Mouse (Mus musculus) heart, adult 11 months (tissue): ENCODE results near the gene Kat6b.
A peak's percentile ranks its signal among the peaks of the same experiment; 100 is the strongest.

Experiments
- DNase-seq: peaks from one replicate; pipeline ENCODE4 v3.0.0; 2022

Gene Kat6b

GRCm38 (mm10) chr14:21670422-21671006, 189.3 kb downstream of the Kat6b start:
- DNase-seq = peak; percentile 91

GRCm38 (mm10) chr14:21673100-21673499, 191.9 kb downstream of the Kat6b start:
- DNase-seq = no peak

DNA sequence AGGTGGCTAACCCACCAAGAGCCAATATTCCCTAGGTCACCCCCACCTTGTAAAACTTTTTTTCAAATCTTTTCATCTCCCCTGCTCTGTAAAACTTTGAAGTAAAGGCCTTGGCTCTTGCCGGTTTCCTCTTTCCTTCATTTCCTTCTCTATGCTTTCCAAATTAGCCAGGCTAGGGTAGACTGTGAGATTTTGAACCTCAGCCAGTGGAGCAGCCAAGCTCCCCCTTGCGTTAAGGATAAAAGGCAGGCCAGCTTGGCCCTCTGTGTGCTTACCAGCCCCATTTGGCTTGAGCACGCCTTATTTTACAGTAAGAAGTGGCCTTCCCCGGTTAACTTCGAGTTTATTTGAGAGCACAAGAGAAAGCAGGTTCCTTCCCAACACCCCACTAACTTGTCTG, 193.2 kb downstream of the Kat6b start:
- DNase-seq = no peak

GRCm38 (mm10) chr14:21676223-21676622, 195.0 kb downstream of the Kat6b start:
- no peak for DNase-seq

DNA sequence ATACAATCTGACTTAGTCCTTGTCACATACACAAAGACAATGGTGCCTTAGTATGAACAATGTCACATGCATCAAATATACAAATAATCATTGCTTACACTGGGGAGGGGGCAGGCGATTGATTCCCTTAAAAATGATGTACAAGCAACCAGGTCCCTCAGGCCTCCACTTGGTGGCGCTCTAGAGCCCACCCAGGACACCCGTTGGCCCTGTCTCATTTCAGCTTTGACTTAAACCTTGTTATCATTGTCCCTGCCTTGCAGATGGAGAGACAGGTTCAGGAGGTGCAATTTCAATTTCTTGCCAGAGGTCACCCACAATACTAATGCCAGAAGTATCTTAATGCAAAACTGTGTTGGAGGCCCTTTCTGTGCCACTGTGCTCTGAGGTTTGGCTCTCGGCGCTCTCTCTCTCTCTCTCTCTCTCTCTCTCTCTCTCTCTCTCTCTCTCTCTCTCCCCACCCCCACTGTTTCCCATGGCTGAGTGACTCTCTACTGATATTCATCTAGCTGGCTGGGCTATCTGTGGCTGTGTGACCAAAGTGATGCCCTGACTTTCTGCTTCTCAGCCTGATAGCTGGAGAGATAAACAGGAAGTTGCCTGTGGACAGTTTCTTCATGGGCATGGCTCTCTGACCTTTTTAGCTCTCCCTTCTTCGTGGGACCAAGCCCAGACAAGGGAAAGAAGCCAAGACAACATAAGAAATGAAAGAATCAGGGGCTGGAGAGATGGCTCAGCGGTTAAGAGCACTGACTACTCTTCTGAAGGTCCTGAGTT, 197.5 kb downstream of the Kat6b start:
- peak; percentile 93 for DNase-seq

DNA sequence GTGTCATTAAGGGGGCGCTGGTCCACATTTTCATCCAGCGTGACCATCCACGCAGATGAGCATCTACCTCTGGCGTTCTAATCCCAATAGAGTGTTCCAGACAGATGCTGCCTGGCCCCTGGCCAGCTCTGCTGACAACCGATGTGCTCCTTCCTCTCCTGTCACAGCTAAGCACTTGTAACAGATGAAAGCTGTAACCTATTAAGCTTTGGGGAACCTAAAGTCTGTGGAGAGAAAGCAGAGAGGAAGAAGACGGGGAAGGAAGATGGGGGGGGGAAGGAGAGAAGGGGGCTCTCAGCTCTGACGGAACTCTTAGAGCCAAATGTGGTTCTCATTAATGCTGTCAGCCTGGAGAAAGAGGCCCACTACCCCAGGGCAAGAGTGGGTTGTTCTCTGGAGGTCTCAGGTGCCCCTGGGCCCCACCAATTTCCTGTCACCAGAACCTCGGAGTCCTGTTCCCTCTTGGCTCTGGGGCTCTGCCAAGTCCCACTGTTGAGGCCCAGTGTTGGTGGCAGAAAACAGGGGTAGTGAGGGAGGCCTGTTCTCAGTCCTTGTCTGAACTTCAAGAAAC, 198.5 kb downstream of the Kat6b start:
- no peak for DNase-seq

DNA sequence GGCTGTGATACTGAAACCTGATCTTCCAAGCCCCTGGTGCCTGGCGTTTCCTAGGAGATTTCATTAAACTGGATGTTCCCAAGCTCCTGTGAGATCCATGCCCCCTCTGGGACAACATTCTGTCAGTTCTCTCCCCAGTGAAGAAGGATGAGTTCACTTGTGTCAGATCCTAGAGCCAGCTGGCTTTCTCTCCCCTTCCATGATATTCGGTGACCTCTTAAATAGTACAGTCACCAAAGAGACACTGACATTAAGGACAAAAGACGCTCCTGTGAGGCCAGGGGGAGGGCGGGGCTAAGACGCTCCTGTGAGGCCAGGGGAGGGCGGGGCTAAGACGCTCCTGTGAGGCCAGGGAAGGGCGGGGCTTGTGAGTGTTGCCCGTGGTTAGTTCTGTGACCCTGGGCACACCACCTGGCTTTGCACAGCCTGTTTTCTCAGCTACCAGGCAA, 201.5 kb downstream of the Kat6b start:
- peak; percentile 93 for DNase-seq

DNA sequence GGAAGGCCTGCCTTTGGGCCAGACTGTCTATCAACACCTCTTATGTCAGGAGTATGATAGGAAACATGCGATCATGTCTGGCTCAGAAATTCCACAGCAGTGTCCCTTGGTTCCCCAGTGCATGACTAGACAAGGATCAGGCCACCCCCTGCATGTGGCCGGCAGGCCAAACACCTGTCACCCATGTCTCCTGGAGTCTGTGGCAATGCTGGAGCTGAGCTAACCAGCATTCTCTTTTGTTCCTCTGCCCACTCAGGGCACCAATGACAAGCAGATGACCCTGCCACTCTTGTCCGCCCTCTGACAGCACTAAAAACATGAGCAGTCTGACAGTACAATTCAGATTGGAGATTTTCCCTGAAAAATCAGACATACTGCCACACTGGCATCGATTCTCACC, 202.6 kb downstream of the Kat6b start:
- no peak for DNase-seq

DNA sequence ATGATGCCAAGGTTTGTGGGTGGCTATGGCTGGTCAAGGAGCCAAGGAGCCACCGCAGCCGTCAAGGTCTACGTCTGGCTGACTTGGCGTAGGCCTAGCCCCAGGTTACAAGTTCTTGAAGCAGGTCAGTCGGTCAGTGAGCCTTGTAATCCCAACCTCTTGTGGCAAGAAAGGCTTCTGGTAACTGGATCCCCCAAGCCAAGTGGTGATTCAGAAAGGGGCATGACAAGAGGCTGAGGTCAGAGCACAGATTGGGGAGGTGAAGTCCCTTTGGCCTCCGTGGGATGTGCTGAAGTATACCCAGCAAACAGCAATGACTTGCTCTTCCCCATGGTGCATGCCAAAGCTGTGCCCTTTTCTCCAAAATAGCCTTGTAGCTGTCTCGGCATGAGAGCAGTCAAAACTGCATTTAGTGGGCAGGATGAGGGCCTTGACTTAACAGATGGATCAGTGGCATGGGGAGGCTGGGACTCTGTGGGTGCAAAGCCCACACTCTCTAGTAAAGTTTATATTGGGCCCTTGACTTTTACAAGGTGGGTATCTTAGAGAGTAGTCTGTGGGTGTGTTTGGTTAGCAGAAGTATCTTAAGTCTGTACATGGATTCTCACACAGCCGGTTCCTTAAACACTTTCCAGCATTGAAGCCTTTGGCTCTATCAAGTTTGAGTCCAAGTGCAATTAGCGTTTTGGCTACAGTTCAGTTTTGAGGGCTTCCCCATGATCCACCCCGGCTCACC, 204.3 kb downstream of the Kat6b start:
- no peak for DNase-seq

DNA sequence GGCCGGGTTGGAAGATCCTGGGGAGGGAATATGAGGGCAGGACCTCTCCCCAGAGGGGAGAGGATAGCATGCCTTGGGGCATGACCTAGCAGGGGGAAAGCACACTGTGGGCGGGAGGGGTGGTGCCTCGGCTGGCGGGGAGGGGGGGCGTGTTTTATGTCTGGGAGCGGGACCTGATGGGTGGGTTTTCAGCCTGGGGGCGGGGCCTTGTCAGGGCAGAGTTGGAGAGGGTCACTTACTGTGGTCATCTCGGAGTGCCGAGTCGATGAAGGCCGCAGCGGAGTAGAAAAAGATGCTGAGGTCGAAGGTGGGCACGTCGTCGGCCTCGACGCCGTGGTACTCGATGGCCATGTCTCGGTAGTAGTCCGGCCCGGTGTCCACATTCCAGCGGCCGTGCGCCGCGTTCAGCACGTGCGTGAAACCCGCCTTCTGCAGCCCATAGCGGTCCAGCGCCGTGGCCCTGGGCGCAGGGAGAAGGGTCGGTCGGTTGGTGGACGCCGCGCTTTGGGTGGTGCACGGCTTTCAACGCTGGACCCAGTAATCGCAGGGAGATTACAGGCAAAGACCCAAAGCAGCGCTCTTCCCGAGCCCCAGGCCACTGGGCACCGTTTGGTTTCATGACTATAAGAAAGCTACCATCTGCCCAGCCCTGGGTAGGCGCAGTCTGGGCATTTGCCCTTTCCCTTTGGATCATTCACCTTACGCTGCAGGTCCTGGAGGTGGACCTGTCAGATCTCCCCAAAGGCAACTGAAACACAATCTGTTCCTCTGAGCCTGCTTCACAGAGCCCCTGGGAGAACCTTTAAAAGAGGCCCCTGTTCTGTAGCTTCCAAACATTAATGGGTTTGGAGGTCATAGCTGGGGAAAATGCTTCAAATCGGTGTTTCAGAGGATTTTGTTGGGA, 205.4 kb downstream of the Kat6b start:
- no peak for DNase-seq

GRCm38 (mm10) chr14:21691070-21691469, 209.8 kb downstream of the Kat6b start:
- DNase-seq = no peak

- no peak for DNase-seq
Measured at GRCm38 (mm10) chr14:21695020-21695419, 213.8 kb downstream of the Kat6b start.

- DNase-seq = no peak
Measured at GRCm38 (mm10) chr14:21696186-21696830, 215.1 kb downstream of the Kat6b start.

- DNase-seq = peak; percentile 95
Measured at GRCm38 (mm10) chr14:21702691-21703090, 221.5 kb downstream of the Kat6b start.

DNA sequence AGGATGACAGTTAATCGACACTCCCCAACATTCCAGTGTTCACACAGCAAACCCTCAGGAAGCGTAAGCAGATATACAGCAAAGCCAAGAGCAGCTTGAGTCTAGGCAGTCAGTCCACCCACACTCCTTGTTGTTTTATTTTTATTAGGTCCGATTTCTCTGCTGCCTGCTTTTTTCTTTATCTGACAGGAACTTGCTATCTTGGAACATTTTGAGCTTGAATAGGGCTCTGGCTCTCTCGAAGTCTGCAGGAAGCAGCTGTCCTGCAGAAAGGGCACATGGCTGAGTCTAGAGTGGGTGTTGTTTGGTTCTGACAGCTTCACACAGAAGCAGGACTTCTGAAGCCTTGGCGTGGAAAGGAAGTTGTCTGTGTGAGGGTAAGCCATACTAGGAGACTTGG, 222.0 kb downstream of the Kat6b start:
- peak; percentile 97 for DNase-seq

GRCm38 (mm10) chr14:21705462-21705861, 224.2 kb downstream of the Kat6b start:
- no peak for DNase-seq

GRCm38 (mm10) chr14:21706759-21707571, 225.7 kb downstream of the Kat6b start:
- DNase-seq = peak; percentile 97

DNA sequence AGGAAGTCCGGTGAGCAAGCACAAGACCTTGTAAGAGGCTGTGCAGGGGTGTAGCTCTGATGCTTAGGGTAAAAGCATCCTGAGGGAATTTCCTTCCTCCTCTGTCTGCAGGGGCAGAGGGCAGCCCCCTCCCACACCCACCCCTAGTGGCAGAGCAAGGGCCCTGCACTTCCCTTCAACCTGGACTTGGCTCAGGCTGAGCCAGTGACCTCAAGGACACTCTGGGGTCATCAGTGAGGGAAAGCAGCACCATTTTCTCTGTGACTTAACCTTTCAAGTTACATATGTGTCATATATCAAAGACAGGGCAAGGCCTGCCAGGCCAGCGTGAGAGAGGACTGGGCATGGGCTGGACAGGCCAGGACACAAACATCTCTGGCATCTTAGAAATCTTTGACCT, 228.3 kb downstream of the Kat6b start:
- no peak for DNase-seq

DNA sequence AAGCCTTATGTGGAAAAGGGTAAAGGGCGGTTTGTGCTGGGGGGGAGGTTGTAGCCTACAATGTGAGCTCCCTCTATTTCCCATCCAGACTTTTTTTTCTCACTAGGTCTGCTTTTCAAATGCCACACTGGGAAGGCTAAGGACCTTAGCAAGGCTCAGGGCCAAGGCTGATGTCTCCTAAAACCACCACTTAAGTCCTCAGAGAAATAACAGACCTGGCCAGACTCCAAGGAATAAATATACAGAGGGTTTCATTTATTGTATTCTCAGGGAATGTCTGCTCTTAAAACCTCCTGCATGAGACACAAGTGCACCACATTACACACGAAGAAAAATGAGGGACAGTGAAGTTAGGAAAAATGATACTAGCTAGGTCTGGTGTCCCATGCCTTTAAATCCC, 230.0 kb downstream of the Kat6b start:
- no peak for DNase-seq

DNA sequence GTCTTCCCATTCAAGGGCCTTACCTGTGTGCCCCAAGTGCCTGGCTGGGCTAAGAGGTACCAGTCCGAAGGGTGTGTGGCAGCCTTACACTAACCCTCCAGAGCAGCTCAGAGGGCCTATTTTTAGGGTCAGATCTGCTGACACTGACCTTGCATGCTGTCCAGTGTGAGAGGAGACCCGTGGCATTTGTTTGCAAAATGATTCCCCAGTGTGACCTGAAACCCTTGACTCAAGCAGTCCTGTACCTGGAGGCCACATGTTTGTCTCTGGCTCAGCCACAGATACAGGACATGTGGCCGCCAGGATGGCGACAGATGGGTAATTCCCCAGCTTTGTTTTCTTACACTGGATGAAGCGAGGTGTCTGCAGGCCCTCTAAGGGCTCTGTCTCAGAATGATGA, 233.3 kb downstream of the Kat6b start, which contains the start of gene Dupd1:
Gene Dupd1 (minus strand): TSS at position 91 of the 400 bp plus-strand sequence.
- DNase-seq = no peak
